Mouse (Mus musculus): ENCODE data around the gene Gm382. TPM values are rescaled to one million over a fixed set of nuclear protein-coding genes. Genes with fewer than 3 reads are reported as not detected.

The Gm382 gene
- total and polyA plus RNA-seq, 3 experiments: not detected

DNA sequence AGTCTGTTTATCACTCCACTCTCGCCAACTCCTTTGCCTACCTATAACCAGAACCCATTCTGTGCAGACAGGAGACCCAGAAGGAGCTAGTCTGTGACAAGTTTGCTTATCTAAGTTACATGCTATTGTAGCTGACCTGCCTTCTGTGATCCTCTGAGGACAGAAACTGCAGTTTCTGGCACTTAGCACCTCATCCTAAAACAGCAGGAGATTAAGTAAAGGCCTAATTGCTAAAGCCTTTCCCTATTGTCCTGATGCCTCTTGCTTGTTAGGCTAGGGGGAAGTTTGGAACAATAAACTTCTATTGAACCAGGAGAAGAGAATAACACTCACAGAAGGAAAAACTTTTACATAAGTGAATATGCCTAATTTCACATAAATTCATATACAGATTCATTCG is 51.5 kb downstream of the Gm382 start:
- Histone ChIP-seq H3K9ac (ENCODE audit: insufficient read depth, low read depth) (no peak overlapping the region), H3K27me3 (replicated peaks) (no peaks in the 10 kb centered on the region), H3K4me1 (ENCODE audit: control insufficient read depth in 1 of 2, insufficient read depth in 2 of 2) (no peaks in the 10 kb centered on the region), H3K9me3 (replicated peaks; ENCODE audit: low read length) (no peaks in the 10 kb centered on the region), H3K27ac (ENCODE audit: insufficient read depth, low read depth) (no peak overlapping the region), H3K79me2 (replicated peaks; ENCODE audit: control insufficient read depth, extremely low read depth, insufficient read depth, poor library complexity, severe bottlenecking) (no peaks in the 10 kb centered on the region), H3K4me2 (ENCODE audit: insufficient read depth, low read depth, poor library complexity, severe bottlenecking) (no peak overlapping the region), H3K36me3 (replicated peaks in 1 of 2; ENCODE audit: control insufficient read depth in 1 of 2, insufficient read depth in 1 of 2, low read length in 1 of 2) (no peaks in the 10 kb centered on the region), H3K4me3 (replicated peaks in 1 of 3; ENCODE audit: low read depth in 2 of 3, low read length in 2 of 3, poor library complexity in 1 of 3) (no peak overlapping the region)
- TF ChIP-seq RCOR1 (conservative IDR thresholded peaks at IDR 0.05; ENCODE audit: low read depth, low read length) (no peak), SIN3A (IDR thresholded peaks at IDR 0.05; ENCODE audit: low read length) (no peak), USF2 (conservative IDR thresholded peaks at IDR 0.05; ENCODE audit: low read depth, low read length) (no peak), IRF4 (IDR thresholded peaks at IDR 0.05; ENCODE audit: low read depth, low read length) (no peak), MAX (IDR thresholded peaks at IDR 0.05; ENCODE audit: low read length) (no peak), NRF1 (IDR thresholded peaks at IDR 0.05; ENCODE audit: low read depth, low read length) (no peak), HCFC1 (IDR thresholded peaks at IDR 0.05; ENCODE audit: low read depth, low read length) (no peak), MXI1 (IDR thresholded peaks at IDR 0.05; ENCODE audit: low read depth, low read length) (no peak), ZMIZ1 (IDR thresholded peaks at IDR 0.05; ENCODE audit: low read depth, low read length) (no peak), NELFE (IDR thresholded peaks at IDR 0.05; ENCODE audit: low read depth, low read length) (no peak), RAD21 (IDR thresholded peaks at IDR 0.05; ENCODE audit: low read depth, low read length) (no peak), ELF1 (IDR thresholded peaks at IDR 0.05; ENCODE audit: low read depth, low read length) (no peak), E2F4 (IDR thresholded peaks at IDR 0.05; ENCODE audit: insufficient replicate concordance, low read depth, low read length) (no peak)
- dilution Hi-C loops (cut with MboI; ENCODE audit: extremely low pct_ligation_motif_present, extremely low pct_unique_long_range_greater_than_20kb, low sequenced_read_pairs) (no loop called here), in situ Hi-C loops (cut with MboI; ENCODE audit: low pct_ligation_motif_present, low pct_unique_long_range_greater_than_20kb, low sequenced_read_pairs) (no loop called here)
- DNase-seq (ENCODE audit: extremely low read depth): no peak

DNA sequence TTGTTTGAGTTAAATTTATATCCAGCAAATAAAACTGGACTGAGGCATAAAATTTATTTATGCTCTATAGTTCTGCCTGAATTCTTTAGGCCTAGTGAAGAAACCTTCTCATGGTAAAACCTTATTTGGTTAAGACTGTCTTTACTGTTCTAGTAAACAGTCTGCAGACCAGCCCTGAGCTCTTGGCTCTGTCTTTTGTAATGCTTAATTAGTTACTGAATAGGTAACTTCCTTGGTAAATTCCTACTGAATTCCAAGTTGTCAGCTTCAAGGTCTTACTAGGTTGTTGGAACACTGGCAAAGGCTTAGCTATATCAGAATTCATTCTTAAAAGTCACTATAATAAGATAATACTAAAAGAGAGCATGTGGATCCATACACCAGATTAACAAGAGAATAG is 53.3 kb downstream of the Gm382 start:
- no peak overlapping the region for H3K4me2 ChIP-seq (ENCODE audit: insufficient read depth, low read depth, poor library complexity, severe bottlenecking)

More for the DNA sequence above, 53.3 kb downstream of the Gm382 start:
- TF ChIP-seq HCFC1 (IDR thresholded peaks at IDR 0.05; ENCODE audit: low read depth, low read length) (no peak), JUND (conservative IDR thresholded peaks at IDR 0.05; ENCODE audit: low read depth, low read length) (no peak), NELFE (IDR thresholded peaks at IDR 0.05; ENCODE audit: low read depth, low read length) (no peak), ZC3H11A (IDR thresholded peaks at IDR 0.05; ENCODE audit: low read depth, low read length) (no peak), MEF2A (IDR thresholded peaks at IDR 0.05; ENCODE audit: borderline replicate concordance, low read depth, low read length) (no peak), MAX (IDR thresholded peaks at IDR 0.05; ENCODE audit: low read length) (no peak), MAFK (IDR thresholded peaks at IDR 0.05; ENCODE audit: insufficient replicate concordance, low read length) (no peak), ZMIZ1 (IDR thresholded peaks at IDR 0.05; ENCODE audit: low read depth, low read length) (no peak), JUN (IDR thresholded peaks at IDR 0.05; ENCODE audit: insufficient read depth, low read depth, low read length) (no peak), ZNF384 (IDR thresholded peaks at IDR 0.05; ENCODE audit: low read depth, low read length) (no peak), SIN3A (IDR thresholded peaks at IDR 0.05; ENCODE audit: low read length) (no peak), USF2 (conservative IDR thresholded peaks at IDR 0.05; ENCODE audit: low read depth, low read length) (no peak), MAZ (IDR thresholded peaks at IDR 0.05; ENCODE audit: low read depth, low read length) (no peak), ETS1 (conservative IDR thresholded peaks at IDR 0.05; ENCODE audit: low read depth, low read length) (no peak), CHD2 (IDR thresholded peaks at IDR 0.05; ENCODE audit: low read length) (no peak), TBP (conservative IDR thresholded peaks at IDR 0.05; ENCODE audit: low read depth, low read length) (no peak), UBTF (IDR thresholded peaks at IDR 0.05; ENCODE audit: low read depth, low read length) (no peak), RAD21 (IDR thresholded peaks at IDR 0.05; ENCODE audit: low read depth, low read length) (no peak), MXI1 (IDR thresholded peaks at IDR 0.05; ENCODE audit: low read depth, low read length) (no peak), USF1 (IDR thresholded peaks at IDR 0.05; ENCODE audit: low read depth, low read length) (no peak)
- dilution Hi-C loops (cut with MboI; ENCODE audit: extremely low pct_ligation_motif_present, extremely low pct_unique_long_range_greater_than_20kb, low sequenced_read_pairs): no loop called here
- H3K4me1 ChIP-seq (ENCODE audit: control insufficient read depth in 1 of 2, insufficient read depth in 2 of 2): no peaks in the 10 kb centered on the region
- H3K36me3 ChIP-seq (replicated peaks in 1 of 2; ENCODE audit: control insufficient read depth in 1 of 2, insufficient read depth in 1 of 2, low read length in 1 of 2): no peaks in the 10 kb centered on the region
- no peak overlapping the region for H3K9ac ChIP-seq (ENCODE audit: insufficient read depth, low read depth)
- no peaks in the 10 kb centered on the region for H3K9me3 ChIP-seq (replicated peaks; ENCODE audit: low read length)
- DNase-seq (ENCODE audit: extremely low read depth): no peak
- H3K4me3 ChIP-seq (replicated peaks in 1 of 3; ENCODE audit: low read depth in 2 of 3, low read length in 2 of 3, poor library complexity in 1 of 3): no peak overlapping the region
- H3K79me2 ChIP-seq (replicated peaks; ENCODE audit: control insufficient read depth, extremely low read depth, insufficient read depth, poor library complexity, severe bottlenecking): no peaks in the 10 kb centered on the region
- H3K27me3 ChIP-seq (replicated peaks): no peaks in the 10 kb centered on the region
- in situ Hi-C loops (cut with MboI; ENCODE audit: low pct_ligation_motif_present, low pct_unique_long_range_greater_than_20kb, low sequenced_read_pairs): no loop called here
- no peak overlapping the region for H3K27ac ChIP-seq (ENCODE audit: insufficient read depth, low read depth)

All from CH12.LX (cell line).